Mouse (Mus musculus) forebrain, embryonic 13.5 days (tissue): ENCODE data around the gene Cox10. TPM values are rescaled to one million over a fixed set of nuclear protein-coding genes. Genes with fewer than 3 reads are reported as not detected.

ENCODE experiments used
- ATAC-seq: fragments of 200-750 bp; cut with Nextera tagmentation; 2 replicates; pipeline ENCODE4 v1.8.0; 2017
- H3K27ac ChIP-seq: fragments of 300-500 bp; sonication (generic); 2 replicates; pipeline ENCODE4 v1.5.1; 2015; ENCODE audit warnings: inconsistent platforms, mild to moderate bottlenecking, moderate library complexity
- H3K27me3 ChIP-seq: fragments of 300-500 bp; sonication (generic); 2 replicates; pipeline ENCODE4 v1.6.1; 2015; ENCODE audit warnings: mild to moderate bottlenecking, inconsistent platforms
- H3K36me3 ChIP-seq: fragments of 300-500 bp; sonication (generic); 2 replicates; pipeline ENCODE4 v1.6.1; 2015; ENCODE audit warnings: mild to moderate bottlenecking, inconsistent platforms; ENCODE audit not compliant: poor library complexity, severe bottlenecking
- H3K4me1 ChIP-seq: fragments of 300-500 bp; sonication (generic); 2 replicates; pipeline ENCODE4 v1.6.1; 2015; ENCODE audit warnings: inconsistent platforms
- H3K4me2 ChIP-seq: fragments of 300-500 bp; sonication (generic); 2 replicates; pipeline ENCODE4 v1.6.1; 2015; ENCODE audit warnings: inconsistent platforms, mild to moderate bottlenecking, moderate library complexity
- H3K4me3 ChIP-seq: fragments of 300-500 bp; sonication (generic); 2 replicates; pipeline ENCODE4 v1.5.1; 2015; ENCODE audit warnings: mild to moderate bottlenecking, inconsistent platforms
- H3K9ac ChIP-seq: fragments of 300-500 bp; sonication (generic); 2 replicates; pipeline ENCODE4 v1.6.1; 2015; ENCODE audit warnings: mild to moderate bottlenecking, inconsistent platforms
- H3K9me3 ChIP-seq: fragments of 300-500 bp; sonication (generic); replicated peaks from 2 replicates; pipeline ENCODE4 v1.6.1; 2016; ENCODE audit warnings: inconsistent platforms
- WGBS: fragments of 180-500 bp; shearing (Covaris S2); methylation state at CpG from one replicate; pipeline ENCODE4 v1.1.7; 2015; 5-methylcytosine and 5-hydroxymethylcytosine counted together
- polyA plus RNA-seq: library from polyadenylated mRNA; unstranded; fragments of >200 nt; fragmentation: Nextera tagmentation; extraction: Ambion mirVana; gene quantifications from 2 replicates; pipeline ENCODE4 v1.2.1, GENCODE M21; 2015

Cox10 gene
- polyA plus RNA-seq, 1 experiment from 2014 or later: 19.4 TPM

GRCm38 (mm10) chr11:64041281-64041680 lies 38.0 kb downstream of the Cox10 start:
- no peak for ATAC-seq
- Histone ChIP-seq H3K9me3 (no peaks in the 10 kb centered on the region), H3K4me1 (peaks cover 3% of the 10 kb centered on the region; the same call in 1 of the 2 replicates), H3K4me3 (no peak overlapping the region), H3K9ac (no peak overlapping the region), H3K27ac (no peak overlapping the region), H3K4me2 (no peak overlapping the region), H3K27me3 (peaks cover 4% of the 10 kb centered on the region), H3K36me3 (no peaks in the 10 kb centered on the region)
- WGBS: 46% methylated on average over 7 of the region's 7 CpGs

GRCm38 (mm10) chr11:64039600-64039999 lies 39.7 kb downstream of the Cox10 start:
- Histone ChIP-seq H3K9ac (no peak overlapping the region), H3K27me3 (no peaks in the 10 kb centered on the region; the same call in 1 of the 2 replicates), H3K4me1 (peaks cover 3% of the 10 kb centered on the region; the same call in 1 of the 2 replicates), H3K27ac (no peak overlapping the region), H3K36me3 (no peaks in the 10 kb centered on the region), H3K4me3 (no peak overlapping the region), H3K9me3 (no peaks in the 10 kb centered on the region), H3K4me2 (no peak overlapping the region)
- 43% methylated on average over 1 of the region's 1 CpGs for WGBS
- no peak for ATAC-seq

GRCm38 (mm10) chr11:64037471-64038125 lies 41.7 kb downstream of the Cox10 start:
- H3K27me3 ChIP-seq: no peaks in the 10 kb centered on the region; the same call in 1 of the 2 replicates
- no peak overlapping the region for H3K27ac ChIP-seq
- no peak overlapping the region for H3K4me3 ChIP-seq
- no peaks in the 10 kb centered on the region for H3K9me3 ChIP-seq
- H3K9ac ChIP-seq: no peak overlapping the region
- 76% methylated on average over 15 of the region's 15 CpGs for WGBS
- H3K36me3 ChIP-seq: no peaks in the 10 kb centered on the region
- no peak overlapping the region for H3K4me2 ChIP-seq
- peaks cover 3% of the 10 kb centered on the region; the same call in 1 of the 2 replicates for H3K4me1 ChIP-seq
- no peak for ATAC-seq

GRCm38 (mm10) chr11:64036306-64036705 lies 43.0 kb downstream of the Cox10 start:
- Histone ChIP-seq H3K4me2 (no peak overlapping the region), H3K9me3 (no peaks in the 10 kb centered on the region), H3K4me1 (peaks cover 1% of the 10 kb centered on the region; the same call in 1 of the 2 replicates), H3K36me3 (no peaks in the 10 kb centered on the region), H3K4me3 (no peak overlapping the region), H3K9ac (no peak overlapping the region), H3K27me3 (no peaks in the 10 kb centered on the region; the same call in 1 of the 2 replicates), H3K27ac (no peak overlapping the region)
- no peak for ATAC-seq
- WGBS: 80% methylated on average over 7 of the region's 7 CpGs

GRCm38 (mm10) chr11:64035709-64036108 lies 43.6 kb downstream of the Cox10 start:
- ATAC-seq: no peak
- Histone ChIP-seq H3K27ac (no peak overlapping the region), H3K9ac (no peak overlapping the region), H3K4me1 (no peaks in the 10 kb centered on the region), H3K36me3 (no peaks in the 10 kb centered on the region), H3K4me3 (no peak overlapping the region), H3K9me3 (no peaks in the 10 kb centered on the region), H3K27me3 (no peaks in the 10 kb centered on the region; the same call in 1 of the 2 replicates), H3K4me2 (no peak overlapping the region)
- 92% methylated on average over 4 of the region's 4 CpGs for WGBS

GRCm38 (mm10) chr11:64034686-64035085 lies 44.6 kb downstream of the Cox10 start:
- Histone ChIP-seq H3K27me3 (no peaks in the 10 kb centered on the region), H3K4me1 (no peaks in the 10 kb centered on the region), H3K36me3 (no peaks in the 10 kb centered on the region), H3K4me2 (no peak overlapping the region), H3K4me3 (no peak overlapping the region), H3K9ac (no peak overlapping the region), H3K27ac (no peak overlapping the region), H3K9me3 (no peaks in the 10 kb centered on the region)
- 89% methylated on average over 5 of the region's 5 CpGs for WGBS
- ATAC-seq: no peak

GRCm38 (mm10) chr11:64027423-64027822 lies 51.8 kb downstream of the Cox10 start:
- no peak overlapping the region for H3K9ac ChIP-seq
- H3K9me3 ChIP-seq: no peaks in the 10 kb centered on the region
- ATAC-seq: no peak
- no peak overlapping the region for H3K4me3 ChIP-seq
- no peak overlapping the region for H3K4me2 ChIP-seq
- no peaks in the 10 kb centered on the region for H3K27me3 ChIP-seq
- H3K4me1 ChIP-seq: peaks cover 24% of the 10 kb centered on the region
- H3K36me3 ChIP-seq: no peaks in the 10 kb centered on the region
- 83% methylated on average over 8 of the region's 8 CpGs for WGBS
- H3K27ac ChIP-seq: no peak overlapping the region

- H3K4me1 ChIP-seq: peaks cover 28% of the 10 kb centered on the region
- H3K36me3 ChIP-seq: no peaks in the 10 kb centered on the region
- H3K27ac ChIP-seq: no peak overlapping the region
- H3K27me3 ChIP-seq: no peaks in the 10 kb centered on the region; the same call in 1 of the 2 replicates
- WGBS: 88% methylated on average over 4 of the region's 4 CpGs
- no peak overlapping the region for H3K4me2 ChIP-seq
- H3K9me3 ChIP-seq: no peaks in the 10 kb centered on the region
- H3K4me3 ChIP-seq: no peak overlapping the region
- no peak for ATAC-seq
- no peak overlapping the region for H3K9ac ChIP-seq
These were observed 53.4 kb downstream of the Cox10 start for GRCm38 (mm10) chr11:64025843-64026242.

GRCm38 (mm10) chr11:64024575-64024974 lies 54.7 kb downstream of the Cox10 start:
- Histone ChIP-seq H3K27ac (no peak overlapping the region), H3K4me1 (peaks cover 28% of the 10 kb centered on the region), H3K4me3 (no peak overlapping the region), H3K9me3 (no peaks in the 10 kb centered on the region), H3K4me2 (no peak overlapping the region), H3K36me3 (no peaks in the 10 kb centered on the region), H3K9ac (no peak overlapping the region), H3K27me3 (no peaks in the 10 kb centered on the region; the same call in 1 of the 2 replicates)
- ATAC-seq: no peak
- 74% methylated on average over 7 of the region's 7 CpGs for WGBS

- no peak overlapping the region for H3K27ac ChIP-seq
- 43% methylated on average over 15 of the region's 15 CpGs for WGBS
- 0 out of 2 replicates have a peak overlapping the region, but pooled peaks have one; percentile 13 for H3K9ac ChIP-seq
- H3K27me3 ChIP-seq: no peaks in the 10 kb centered on the region; the same call in 1 of the 2 replicates
- no peak for ATAC-seq
- H3K4me3 ChIP-seq: no peak overlapping the region
- H3K4me1 ChIP-seq: peaks cover 28% of the 10 kb centered on the region
- 0 out of 2 replicates have a peak overlapping the region, but pooled peaks have one; percentile 4 for H3K4me2 ChIP-seq
- no peaks in the 10 kb centered on the region for H3K9me3 ChIP-seq
- H3K36me3 ChIP-seq: no peaks in the 10 kb centered on the region
These were observed 55.8 kb downstream of the Cox10 start for GRCm38 (mm10) chr11:64023380-64023981.

- H3K4me1 ChIP-seq: peaks cover 33% of the 10 kb centered on the region
- ATAC-seq: no peak
- no peaks in the 10 kb centered on the region; the same call in 1 of the 2 replicates for H3K27me3 ChIP-seq
- H3K27ac ChIP-seq: no peak overlapping the region
- H3K9me3 ChIP-seq: no peaks in the 10 kb centered on the region
- no peak overlapping the region for H3K4me2 ChIP-seq
- H3K36me3 ChIP-seq: no peaks in the 10 kb centered on the region
- H3K9ac ChIP-seq: no peak overlapping the region
- H3K4me3 ChIP-seq: no peak overlapping the region
- 28% methylated on average over 9 of the region's 9 CpGs for WGBS
These were observed 56.7 kb downstream of the Cox10 start for GRCm38 (mm10) chr11:64022403-64023047.

- no peaks in the 10 kb centered on the region for H3K36me3 ChIP-seq
- no peaks in the 10 kb centered on the region; the same call in 1 of the 2 replicates for H3K27me3 ChIP-seq
- no peak for ATAC-seq
- H3K4me1 ChIP-seq: peaks cover 27% of the 10 kb centered on the region
- H3K4me2 ChIP-seq: no peak overlapping the region
- H3K27ac ChIP-seq: no peak overlapping the region
- no peak overlapping the region for H3K9ac ChIP-seq
- no peak overlapping the region for H3K4me3 ChIP-seq
- 95% methylated on average over 8 of the region's 8 CpGs for WGBS
- H3K9me3 ChIP-seq: no peaks in the 10 kb centered on the region
These were observed 60.0 kb downstream of the Cox10 start for GRCm38 (mm10) chr11:64019235-64019634.
